Mouse (Mus musculus) intestine, embryonic 15.5 days (tissue): ENCODE measurements around the gene Fbxl8. TPM values are rescaled to one million over a fixed set of nuclear protein-coding genes. Genes with fewer than 3 reads are reported as not detected.
"Not testable (repeated sequence)": the region's sequence is repeated elsewhere in the genome, so short reads cannot be mapped to it uniquely, and the experiment has no call there.

Experiments used
- ATAC-seq: fragments of 200-750 bp; cut with Nextera tagmentation; 2 replicates; pipeline ENCODE4 v1.8.0; 2017; ENCODE audit warnings: moderate TSS enrichment, moderate library complexity
- H3K27ac ChIP-seq: fragments of 300-500 bp; sonication (generic); 2 replicates; pipeline ENCODE4 v1.5.1; 2015; ENCODE audit warnings: mild to moderate bottlenecking, inconsistent platforms
- H3K27me3 ChIP-seq: fragments of 300-500 bp; sonication (generic); replicated peaks from 2 replicates; pipeline ENCODE4 v1.6.1; 2015; ENCODE audit warnings: inconsistent platforms
- H3K36me3 ChIP-seq: fragments of 300-500 bp; sonication (generic); 2 replicates; pipeline ENCODE4 v1.6.1; 2015; ENCODE audit warnings: inconsistent platforms
- H3K4me1 ChIP-seq: fragments of 300-500 bp; sonication (generic); replicated peaks from 2 replicates; pipeline ENCODE4 v1.6.1; 2015; ENCODE audit warnings: inconsistent platforms
- H3K4me2 ChIP-seq: fragments of 300-500 bp; sonication (generic); replicated peaks from 2 replicates; pipeline ENCODE4 v1.6.1; 2015; ENCODE audit warnings: mild to moderate bottlenecking, inconsistent platforms
- H3K4me3 ChIP-seq: fragments of 300-500 bp; sonication (generic); replicated peaks from 2 replicates; pipeline ENCODE4 v1.5.1; 2015; ENCODE audit warnings: inconsistent platforms
- H3K9ac ChIP-seq: fragments of 300-500 bp; sonication (generic); 2 replicates; pipeline ENCODE4 v1.6.1; 2015; ENCODE audit warnings: inconsistent platforms
- H3K9me3 ChIP-seq: fragments of 300-500 bp; sonication (generic); 2 replicates; pipeline ENCODE4 v1.6.1; 2016; ENCODE audit warnings: inconsistent platforms
- WGBS: fragments of 180-500 bp; shearing (Covaris S2); methylation state at CpG from one replicate; pipeline ENCODE4 v1.1.7; 2015; 5-methylcytosine and 5-hydroxymethylcytosine counted together
- polyA plus RNA-seq: library from polyadenylated mRNA; unstranded; fragments of >200 nt; fragmentation: Nextera tagmentation; extraction: Ambion mirVana; gene quantifications from 2 replicates; pipeline ENCODE4 v1.2.1, GENCODE M21; 2015

Fbxl8 gene
- polyA plus RNA-seq: 4.4 and 5.0 TPM in 2 replicates

GRCm38 (mm10) chr8:105264024-105264982, at the start of gene Fbxl8, which contains the start of gene Tradd:
TSS of gene Fbxl8 (plus strand) at chr8:105264648.
TSS of gene Tradd (minus strand) at chr8:105264609.
- H3K9ac ChIP-seq: peak within 1 kb of the TSS; percentile 63
- under 1% methylated on average over 54 of the region's 54 CpGs for WGBS
- H3K9me3 ChIP-seq: no peaks in the 10 kb centered on the region
- peak; percentile 86 for ATAC-seq
- H3K27ac ChIP-seq: no peak within 1 kb of the TSS
- peaks cover 29% of the 10 kb centered on the region for H3K4me1 ChIP-seq
- peak within 1 kb of the TSS; percentile 63 for H3K4me3 ChIP-seq
- peaks cover 30% of the 10 kb centered on the region for H3K27me3 ChIP-seq
- H3K36me3 ChIP-seq: no peaks in the 10 kb centered on the region
- peak within 1 kb of the TSS; percentile 78 for H3K4me2 ChIP-seq

DNA sequence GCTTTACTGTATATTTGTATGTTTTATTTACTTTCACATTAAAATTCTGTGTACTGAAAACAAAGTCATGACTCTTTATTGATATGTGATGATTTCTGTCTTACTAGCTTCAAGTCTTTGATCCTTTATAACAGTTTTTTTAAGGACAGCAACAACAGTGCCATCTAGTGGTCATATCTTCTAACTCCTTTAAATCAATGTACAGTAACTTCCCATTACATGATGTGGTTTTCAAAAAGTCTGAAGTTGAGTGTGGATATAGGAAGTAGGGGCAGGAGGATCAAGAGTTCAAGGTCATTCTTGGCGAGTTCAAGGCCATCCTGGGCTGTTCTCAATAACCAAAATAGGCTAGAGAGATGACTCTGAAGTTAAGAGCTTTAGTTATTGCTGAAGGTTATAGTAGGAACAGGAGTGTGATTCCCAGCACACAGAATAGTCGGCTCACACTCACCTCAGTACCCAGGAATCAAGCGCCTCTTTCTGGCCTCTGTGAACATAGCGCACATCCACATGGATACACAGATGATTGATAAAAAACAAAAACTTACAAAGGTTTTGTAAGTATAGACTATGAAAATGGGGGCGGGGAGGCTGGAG, 46.4 kb upstream of the Fbxl8 start:
- Histone ChIP-seq H3K4me1 (no peaks in the 10 kb centered on the region), H3K36me3 (0 out of 2 replicates have a peak, but pooled peaks cover 7% of the 10 kb centered on the region), H3K9ac (no peak overlapping the region), H3K27ac (no peak overlapping the region), H3K4me3 (no peak overlapping the region), H3K4me2 (no peak overlapping the region), H3K9me3 (no peaks in the 10 kb centered on the region), H3K27me3 (no peaks in the 10 kb centered on the region)
- 83% methylated on average over 5 of the region's 5 CpGs for WGBS
- peak; percentile 20; the same call in 1 of the 2 replicates for ATAC-seq

DNA sequence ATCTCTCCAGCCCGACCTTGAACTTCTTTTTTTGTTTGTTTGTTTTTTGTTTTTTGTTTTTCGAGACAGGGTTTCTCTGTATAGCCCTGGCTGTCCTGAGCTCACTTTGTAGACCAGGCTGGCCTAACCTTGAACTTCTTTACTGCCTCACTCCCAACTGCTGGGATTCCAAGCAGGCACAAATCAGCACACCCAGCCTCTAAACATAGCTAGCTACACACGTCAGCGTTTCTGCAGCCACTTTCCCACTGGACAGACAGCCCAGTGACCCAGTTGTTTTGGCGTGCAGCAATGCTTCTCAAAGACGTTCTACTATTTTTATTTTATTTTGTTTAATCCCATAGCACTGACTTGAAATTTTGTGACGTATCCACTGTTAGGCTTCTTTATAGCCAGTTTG, 40.6 kb upstream of the Fbxl8 start:
- Histone ChIP-seq H3K9ac (no peak overlapping the region), H3K9me3 (no peaks in the 10 kb centered on the region), H3K27ac (no peak overlapping the region), H3K4me3 (no peak overlapping the region), H3K27me3 (no peaks in the 10 kb centered on the region), H3K36me3 (no peaks in the 10 kb centered on the region), H3K4me2 (no peak overlapping the region; the same call in 1 of the 2 replicates), H3K4me1 (peaks cover 9% of the 10 kb centered on the region)
- no peak for ATAC-seq
- WGBS: 80% methylated on average over 7 of the region's 7 CpGs

GRCm38 (mm10) chr8:105224413-105225271, 39.8 kb upstream of the Fbxl8 start, which contains the start of gene D230025D16Rik:
TSS of gene D230025D16Rik (plus strand) at chr8:105225145.
- H3K9ac ChIP-seq: peak within 1 kb of the TSS; percentile 90
- peak; percentile 96 for ATAC-seq
- no peaks in the 10 kb centered on the region for H3K27me3 ChIP-seq
- no peaks in the 10 kb centered on the region for H3K36me3 ChIP-seq
- peaks cover 9% of the 10 kb centered on the region for H3K4me1 ChIP-seq
- H3K4me2 ChIP-seq: peak within 1 kb of the TSS; percentile 84
- H3K9me3 ChIP-seq: no peaks in the 10 kb centered on the region
- WGBS: 3% methylated on average over 34 of the region's 34 CpGs
- H3K27ac ChIP-seq: peak within 1 kb of the TSS; percentile 88
- peak within 1 kb of the TSS; percentile 97 for H3K4me3 ChIP-seq

DNA sequence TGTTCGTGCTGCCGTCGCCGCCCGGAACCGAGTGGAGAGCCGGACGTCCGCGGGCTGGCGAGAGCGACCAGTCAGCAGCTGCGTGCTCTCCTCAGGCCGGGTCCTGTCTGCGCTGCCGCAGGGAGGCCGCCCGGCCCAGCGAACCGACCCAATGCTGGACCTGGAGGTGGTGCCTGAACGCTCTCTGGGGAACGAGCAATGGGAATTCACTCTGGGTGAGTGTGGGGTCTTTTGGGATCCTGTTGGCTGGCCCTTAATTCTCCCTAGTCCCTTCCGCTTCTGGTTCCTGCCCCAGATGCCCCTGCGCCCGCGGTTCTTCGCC, 39.2 kb upstream of the Fbxl8 start:
- H3K27me3 ChIP-seq: no peaks in the 10 kb centered on the region
- H3K4me2 ChIP-seq: peak overlapping the region; percentile 84
- no peaks in the 10 kb centered on the region for H3K9me3 ChIP-seq
- H3K27ac ChIP-seq: peak overlapping the region; percentile 88
- H3K4me1 ChIP-seq: peaks cover 9% of the 10 kb centered on the region
- WGBS: under 1% methylated on average over 27 of the region's 27 CpGs
- no peaks in the 10 kb centered on the region for H3K36me3 ChIP-seq
- peak overlapping the region; percentile 97 for H3K4me3 ChIP-seq
- H3K9ac ChIP-seq: peak overlapping the region; percentile 90
- ATAC-seq: no peak

DNA sequence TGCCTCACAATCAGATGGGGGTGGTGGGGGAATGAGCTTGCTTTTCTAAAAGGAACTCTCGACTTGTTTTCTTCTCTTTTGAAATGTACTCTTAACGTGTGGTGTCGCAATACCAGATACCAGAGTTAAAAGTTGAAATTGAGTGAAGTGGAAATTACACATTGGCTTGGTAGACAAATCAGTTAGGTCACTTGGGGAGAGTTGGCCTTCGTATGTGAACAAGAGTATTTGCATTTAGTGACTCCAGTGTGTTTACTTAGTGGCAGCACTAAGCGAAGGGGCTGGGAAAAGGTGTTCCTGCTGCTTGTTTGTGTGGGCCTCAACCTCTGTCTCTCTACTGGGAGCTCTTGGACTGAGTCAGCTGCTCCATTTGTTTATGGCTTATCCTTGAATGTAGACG, 38.5 kb upstream of the Fbxl8 start:
- no peaks in the 10 kb centered on the region for H3K9me3 ChIP-seq
- ATAC-seq: peak; percentile 20; the same call in 1 of the 2 replicates
- peak overlapping the region; percentile 90 for H3K9ac ChIP-seq
- H3K4me2 ChIP-seq: peak overlapping the region; percentile 84
- 0 out of 2 replicates have a peak overlapping the region, but pooled peaks have one; percentile 88 for H3K27ac ChIP-seq
- peak overlapping the region; percentile 97 for H3K4me3 ChIP-seq
- H3K27me3 ChIP-seq: no peaks in the 10 kb centered on the region
- H3K4me1 ChIP-seq: peaks cover 9% of the 10 kb centered on the region
- H3K36me3 ChIP-seq: no peaks in the 10 kb centered on the region
- WGBS: 12% methylated on average over 6 of the region's 6 CpGs

DNA sequence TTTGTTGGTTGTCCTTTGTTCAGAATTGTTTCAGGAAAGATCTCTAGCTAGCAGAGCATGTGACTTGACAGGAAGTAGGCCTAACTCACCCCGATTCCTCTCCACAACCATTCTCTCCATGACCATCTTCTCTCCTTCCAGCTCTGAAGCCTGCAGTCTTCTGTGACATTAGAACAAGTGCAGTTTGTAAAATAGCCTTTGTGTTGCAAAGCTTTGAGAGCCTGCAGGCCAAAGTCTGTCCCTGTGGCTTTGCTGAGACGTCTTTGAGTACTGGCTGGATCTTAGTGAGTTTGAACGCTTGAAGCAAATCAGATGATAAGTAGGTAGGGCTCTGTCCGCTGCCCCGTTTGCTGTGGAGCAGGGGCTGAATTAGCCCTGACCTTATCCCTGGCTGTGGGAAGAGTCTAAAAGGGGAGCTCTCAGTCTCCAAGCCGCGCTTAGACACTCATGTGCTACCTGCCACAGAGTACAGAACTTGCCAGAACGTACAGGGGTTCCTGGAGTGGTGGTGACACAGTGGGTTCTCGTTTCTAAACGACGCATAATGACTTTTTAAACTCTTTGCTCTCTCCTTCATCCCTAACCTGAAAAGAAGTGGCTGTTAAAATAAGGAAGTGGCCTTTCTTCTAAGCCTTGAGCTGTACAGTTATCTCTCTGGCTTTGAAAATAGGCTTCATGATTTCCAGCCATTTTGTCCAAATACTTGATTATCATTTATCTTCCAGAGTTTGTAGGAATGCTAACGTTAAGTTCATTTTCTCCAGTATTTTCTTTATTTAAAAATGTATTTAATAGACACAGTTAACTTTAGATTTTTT, 32.7 kb upstream of the Fbxl8 start:
- no peaks in the 10 kb centered on the region for H3K27me3 ChIP-seq
- no peak overlapping the region for H3K9ac ChIP-seq
- no peak overlapping the region for H3K27ac ChIP-seq
- no peak overlapping the region for H3K4me2 ChIP-seq
- ATAC-seq: no peak
- WGBS: 80% methylated on average over 12 of the region's 12 CpGs
- H3K9me3 ChIP-seq: no peaks in the 10 kb centered on the region
- no peak overlapping the region for H3K4me3 ChIP-seq
- 0 out of 2 replicates have a peak, but pooled peaks cover 2% of the 10 kb centered on the region for H3K4me1 ChIP-seq
- 0 out of 2 replicates have a peak, but pooled peaks cover 3% of the 10 kb centered on the region for H3K36me3 ChIP-seq

- H3K9ac ChIP-seq, H3K4me1 ChIP-seq, H3K36me3 ChIP-seq, H3K27ac ChIP-seq, ATAC-seq, H3K27me3 ChIP-seq, H3K9me3 ChIP-seq, H3K4me3 ChIP-seq, H3K4me2 ChIP-seq: not testable (repeated sequence)
- 92% methylated on average over 4 of the region's 4 CpGs for WGBS
Measured at GRCm38 (mm10) chr8:105232321-105232693, 32.1 kb upstream of the Fbxl8 start.

DNA sequence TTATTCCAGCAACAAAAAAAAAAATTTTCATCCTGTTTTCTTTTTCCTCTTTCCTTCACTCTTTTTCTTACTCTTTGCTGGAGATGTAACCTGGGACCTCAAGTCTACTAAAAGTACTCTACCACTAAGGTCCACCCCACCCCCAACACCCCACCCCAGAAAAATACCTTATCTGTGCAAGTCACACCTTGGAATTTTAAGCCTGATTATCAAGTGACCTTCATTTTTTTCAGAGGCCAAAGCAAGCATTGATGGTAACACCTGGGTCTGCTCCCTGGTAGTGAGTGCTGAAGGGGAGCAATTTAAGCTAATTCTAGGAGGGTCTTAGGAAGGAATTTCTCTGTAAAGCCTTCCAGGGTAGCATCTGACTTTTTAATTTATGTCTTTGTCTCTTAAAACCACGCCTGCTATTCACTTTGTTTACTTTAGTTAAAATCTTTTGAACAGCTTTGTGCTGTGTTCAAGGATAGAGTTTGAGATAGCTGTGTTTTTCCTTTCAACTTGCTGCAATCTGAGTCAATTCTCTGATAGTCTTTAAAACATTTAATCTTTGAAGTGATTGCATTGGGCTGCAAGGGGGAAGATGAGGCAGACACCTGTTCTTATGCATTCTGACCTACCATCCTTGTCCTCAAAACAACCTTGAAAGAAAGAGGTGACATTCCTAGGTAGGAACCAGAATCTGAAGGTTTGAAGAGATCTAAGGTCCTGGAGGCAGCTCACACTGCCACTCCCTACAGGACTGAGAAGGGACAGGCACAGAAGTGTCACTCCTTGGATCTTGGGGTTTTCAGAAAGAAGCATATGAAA, 31.1 kb upstream of the Fbxl8 start:
- H3K9ac ChIP-seq: no peak overlapping the region
- H3K36me3 ChIP-seq: 0 out of 2 replicates have a peak, but pooled peaks cover 3% of the 10 kb centered on the region
- H3K9me3 ChIP-seq: no peaks in the 10 kb centered on the region
- H3K27ac ChIP-seq: no peak overlapping the region
- H3K4me1 ChIP-seq: 0 out of 2 replicates have a peak, but pooled peaks cover 2% of the 10 kb centered on the region
- H3K27me3 ChIP-seq: no peaks in the 10 kb centered on the region
- no peak overlapping the region for H3K4me2 ChIP-seq
- no peak overlapping the region for H3K4me3 ChIP-seq
- 22% methylated on average over 1 of the region's 1 CpGs for WGBS
- ATAC-seq: 0 out of 2 replicates have a peak, but pooled peaks have one; percentile 23

GRCm38 (mm10) chr8:105235206-105235605, 29.2 kb upstream of the Fbxl8 start:
- no peak overlapping the region for H3K27ac ChIP-seq
- H3K36me3 ChIP-seq: peaks cover 8% of the 10 kb centered on the region; the same call in 1 of the 2 replicates
- H3K4me1 ChIP-seq: 0 out of 2 replicates have a peak, but pooled peaks cover 2% of the 10 kb centered on the region
- H3K9me3 ChIP-seq: no peaks in the 10 kb centered on the region
- no peaks in the 10 kb centered on the region for H3K27me3 ChIP-seq
- no peak overlapping the region for H3K4me2 ChIP-seq
- H3K4me3 ChIP-seq: no peak overlapping the region
- ATAC-seq: no peak
- no peak overlapping the region for H3K9ac ChIP-seq
- 68% methylated on average over 1 of the region's 1 CpGs for WGBS
